Mouse (Mus musculus): ENCODE results near the gene Rsrc2.
"Not testable (repeated sequence)": the region's sequence is repeated elsewhere in the genome, so short reads cannot be mapped to it uniquely, and the experiment has no call there.

Rsrc2 gene

DNA sequence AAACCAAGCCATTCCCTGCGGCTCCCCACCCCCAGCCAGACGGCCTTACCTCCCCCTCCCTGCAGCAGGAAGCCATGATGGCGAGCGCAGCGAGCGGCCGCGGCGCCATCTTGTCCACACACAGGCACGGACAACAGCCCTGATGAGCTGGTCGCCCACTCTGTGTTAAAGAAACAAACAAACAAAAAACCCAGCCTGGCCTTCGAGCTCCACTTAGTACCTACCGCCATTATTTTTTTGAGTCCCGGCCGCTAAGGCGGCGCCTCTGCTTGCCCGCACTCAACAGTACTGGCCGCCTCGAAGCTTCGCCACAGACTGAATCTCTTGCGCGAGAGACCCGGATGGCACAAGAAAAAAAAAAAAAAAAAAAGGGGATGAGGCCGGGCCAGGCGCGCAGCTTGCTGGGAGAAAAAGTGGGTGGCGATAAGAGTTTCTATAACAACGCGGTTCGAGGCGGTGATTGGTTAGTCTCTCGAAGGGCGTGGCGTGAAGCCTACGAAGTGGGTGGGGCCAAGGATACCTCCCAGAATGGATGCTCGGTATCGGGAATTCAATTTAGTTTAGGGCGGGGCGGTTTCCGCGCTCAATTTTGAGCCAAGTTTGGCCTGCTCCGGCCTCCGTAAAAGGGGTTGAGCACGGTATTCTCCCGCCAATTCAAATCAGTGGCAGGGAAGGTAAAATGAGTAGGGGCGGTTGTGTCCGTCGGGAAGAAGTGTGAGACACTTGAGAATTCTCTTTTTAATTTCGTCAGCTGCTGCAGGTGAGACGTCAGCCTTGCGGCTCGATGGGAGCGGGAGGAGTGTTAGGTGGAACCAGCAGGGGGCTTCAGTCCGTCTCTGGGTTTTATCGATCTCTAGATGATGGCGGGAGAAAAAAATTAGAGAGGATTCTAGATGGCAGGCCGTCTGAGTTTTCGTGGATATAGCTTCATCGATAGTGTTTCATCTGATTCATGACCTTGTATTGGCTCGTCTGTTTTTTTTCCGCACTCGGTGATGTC, at the start of gene Rsrc2, which contains the start of gene Kntc1:
Rsrc2 (minus strand) TSS at position 350 of the 1,000 bp plus-strand sequence.
Kntc1 (plus strand) TSS at position 652 of the 1,000 bp plus-strand sequence.
- in situ Hi-C loops (cut with MboI; ENCODE audit: low pct_unique_long_range_greater_than_20kb in 1 of 2, low sequenced_read_pairs in 2 of 2, unreplicated experiment in 1 of 2) = no loop called here

DNA sequence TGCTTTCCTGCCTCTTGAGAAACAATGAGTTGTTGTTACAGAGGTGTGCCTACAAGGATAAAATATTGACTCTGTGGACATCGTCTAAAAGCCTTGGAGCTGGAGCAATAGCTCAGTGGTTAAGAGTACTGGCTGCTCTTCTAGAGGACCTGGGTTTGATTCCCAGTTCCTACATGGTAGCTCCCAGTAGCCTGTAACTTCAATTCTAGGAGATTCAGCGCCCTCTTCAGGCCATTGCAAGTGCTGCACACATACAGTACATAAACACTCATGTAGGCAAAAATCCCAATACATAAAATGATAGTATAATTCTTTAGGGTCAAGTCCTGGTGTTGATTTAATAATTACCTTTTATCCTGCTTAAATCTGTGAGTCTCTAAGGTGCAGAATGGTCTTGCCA, 43.9 kb upstream of the Rsrc2 start:
- in situ Hi-C loops (cut with MboI; ENCODE audit: low pct_unique_long_range_greater_than_20kb in 1 of 2, low sequenced_read_pairs in 2 of 2, unreplicated experiment in 1 of 2) = loop anchor here (25.0 kb wide), 1 partner anchor 594 kb away; no protein-coding TSS in a partner anchor

DNA sequence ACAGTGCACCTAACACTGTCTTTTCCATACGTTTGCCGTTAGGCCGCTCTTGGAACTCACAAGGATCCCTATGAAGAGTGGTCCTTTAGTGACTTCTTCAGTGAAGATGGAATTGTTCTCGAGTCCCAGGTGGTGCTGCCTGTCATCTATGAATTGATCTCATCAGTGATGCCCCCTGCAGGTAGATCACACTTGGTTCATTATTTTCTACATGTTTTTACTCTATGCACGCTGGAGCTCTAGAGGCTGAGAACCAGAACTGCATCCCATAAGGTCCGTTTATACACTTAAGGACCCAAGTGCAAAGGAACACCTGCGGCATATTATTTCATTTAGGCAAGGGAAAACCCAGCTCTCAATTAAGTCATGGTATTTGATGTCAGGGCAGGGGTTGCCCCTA, 39.8 kb upstream of the Rsrc2 start:
- in situ Hi-C loops (cut with MboI; ENCODE audit: low pct_unique_long_range_greater_than_20kb in 1 of 2, low sequenced_read_pairs in 2 of 2, unreplicated experiment in 1 of 2) = loop anchor here (25.0 kb wide), 1 partner anchor 598 kb away; no protein-coding TSS in a partner anchor

DNA sequence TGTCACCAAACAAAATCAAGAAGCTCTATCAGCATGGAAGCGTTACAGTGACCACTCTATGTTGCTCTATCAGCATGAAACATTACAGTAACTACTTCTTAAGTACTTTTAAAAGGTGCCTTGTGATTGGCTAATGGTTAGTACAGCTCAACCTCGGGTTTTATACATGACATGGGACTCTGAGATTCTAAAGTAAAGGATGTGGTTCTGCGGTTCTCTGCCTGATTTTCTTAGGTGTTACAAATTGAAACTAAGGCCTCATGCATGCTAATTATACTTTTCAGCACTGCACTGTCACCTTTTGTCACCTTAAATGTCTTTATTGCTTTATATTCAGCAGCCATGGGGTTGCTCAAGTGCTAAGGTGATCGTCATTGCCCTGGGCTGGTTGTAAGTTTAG, 32.6 kb upstream of the Rsrc2 start:
- in situ Hi-C loops (cut with MboI; ENCODE audit: low pct_unique_long_range_greater_than_20kb in 1 of 2, low sequenced_read_pairs in 2 of 2, unreplicated experiment in 1 of 2) = loop anchor here (25.0 kb wide), 1 partner anchor 605 kb away; no protein-coding TSS in a partner anchor

DNA sequence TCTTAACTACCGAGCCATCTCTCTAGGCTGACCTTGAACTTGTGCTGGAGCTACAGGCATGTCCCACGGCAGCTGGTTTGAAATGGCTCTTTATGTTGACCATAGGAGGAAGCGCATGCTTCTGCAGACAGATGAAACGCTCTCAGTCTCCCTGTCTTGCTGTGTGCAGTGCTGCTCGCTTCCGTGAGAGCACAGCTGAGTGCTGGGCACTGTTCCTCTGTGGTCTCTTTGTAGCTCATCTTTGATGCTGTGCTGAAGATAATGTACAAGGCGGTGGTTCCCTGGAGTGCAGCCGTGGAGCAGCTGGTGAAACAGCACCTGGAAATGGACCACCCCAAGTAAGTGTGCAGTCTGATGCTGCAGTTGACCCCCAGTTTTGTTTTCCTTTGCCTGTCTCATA, 31.5 kb upstream of the Rsrc2 start:
- in situ Hi-C loops (cut with MboI; ENCODE audit: low pct_unique_long_range_greater_than_20kb in 1 of 2, low sequenced_read_pairs in 2 of 2, unreplicated experiment in 1 of 2) = loop anchor here (25.0 kb wide), 1 partner anchor 607 kb away; no protein-coding TSS in a partner anchor

DNA sequence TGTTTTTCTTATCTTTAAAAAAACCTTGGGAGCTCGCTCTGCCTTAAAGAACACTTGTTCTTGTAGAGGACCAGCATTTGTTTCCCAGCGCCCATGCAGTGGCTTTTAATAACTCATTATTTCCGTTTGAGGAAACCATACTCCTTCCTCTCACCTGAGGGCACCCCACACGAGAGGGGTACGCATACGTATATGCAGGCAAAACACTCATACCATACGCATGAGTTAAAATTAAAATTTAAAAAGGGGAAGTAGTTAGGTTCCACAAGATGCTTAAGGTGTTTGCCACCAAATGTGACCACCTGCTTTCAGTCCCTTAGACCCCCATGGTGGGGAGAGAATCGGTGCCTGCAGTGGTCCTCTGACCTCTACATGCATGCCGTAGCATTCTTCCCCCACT, 24.2 kb upstream of the Rsrc2 start:
- in situ Hi-C loops (cut with MboI; ENCODE audit: low pct_unique_long_range_greater_than_20kb in 1 of 2, low sequenced_read_pairs in 2 of 2, unreplicated experiment in 1 of 2) = no loop called here

DNA sequence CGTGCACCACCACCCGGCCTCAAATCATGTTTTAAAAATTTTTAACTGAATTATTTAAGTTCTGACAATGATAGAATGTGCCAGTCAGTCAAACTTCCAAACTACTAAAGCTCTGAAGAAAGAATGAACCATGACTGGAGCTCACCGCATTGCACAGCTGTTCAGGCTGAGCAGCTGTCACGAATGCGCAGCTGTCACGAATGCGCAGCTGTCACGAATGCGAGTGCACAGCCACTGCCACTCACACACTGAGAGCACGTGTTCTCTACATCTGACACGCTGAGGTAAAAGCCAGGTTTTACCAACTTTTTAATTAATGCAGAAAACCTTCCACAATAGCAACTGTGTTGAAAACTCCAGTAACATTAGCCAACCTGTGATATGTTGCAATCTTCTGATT, 17.2 kb upstream of the Rsrc2 start:
- in situ Hi-C loops (cut with MboI; ENCODE audit: low pct_unique_long_range_greater_than_20kb in 1 of 2, low sequenced_read_pairs in 2 of 2, unreplicated experiment in 1 of 2) = not testable (repeated sequence)

DNA sequence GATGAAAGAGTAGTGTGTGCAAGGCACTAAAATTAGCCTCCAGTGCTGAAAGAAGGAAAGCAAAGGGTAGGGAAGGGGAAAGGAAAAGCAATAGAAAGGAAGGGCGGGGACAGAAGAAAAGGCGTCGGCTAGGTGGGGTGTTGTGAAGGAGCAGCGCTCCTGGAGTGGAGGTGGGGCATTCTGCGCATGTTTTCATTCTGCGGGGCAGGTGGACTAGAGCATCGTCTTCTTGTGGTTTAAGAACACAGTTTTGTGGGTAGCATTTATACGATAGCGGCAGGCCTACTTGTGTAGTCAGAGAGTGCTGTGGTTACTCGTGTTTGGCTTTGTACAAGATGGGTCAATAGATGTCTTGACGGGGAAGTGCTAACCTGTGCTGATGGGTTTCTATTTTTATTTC, 16.3 kb upstream of the Rsrc2 start:
- in situ Hi-C loops (cut with MboI; ENCODE audit: low pct_unique_long_range_greater_than_20kb in 1 of 2, low sequenced_read_pairs in 2 of 2, unreplicated experiment in 1 of 2) = no loop called here

DNA sequence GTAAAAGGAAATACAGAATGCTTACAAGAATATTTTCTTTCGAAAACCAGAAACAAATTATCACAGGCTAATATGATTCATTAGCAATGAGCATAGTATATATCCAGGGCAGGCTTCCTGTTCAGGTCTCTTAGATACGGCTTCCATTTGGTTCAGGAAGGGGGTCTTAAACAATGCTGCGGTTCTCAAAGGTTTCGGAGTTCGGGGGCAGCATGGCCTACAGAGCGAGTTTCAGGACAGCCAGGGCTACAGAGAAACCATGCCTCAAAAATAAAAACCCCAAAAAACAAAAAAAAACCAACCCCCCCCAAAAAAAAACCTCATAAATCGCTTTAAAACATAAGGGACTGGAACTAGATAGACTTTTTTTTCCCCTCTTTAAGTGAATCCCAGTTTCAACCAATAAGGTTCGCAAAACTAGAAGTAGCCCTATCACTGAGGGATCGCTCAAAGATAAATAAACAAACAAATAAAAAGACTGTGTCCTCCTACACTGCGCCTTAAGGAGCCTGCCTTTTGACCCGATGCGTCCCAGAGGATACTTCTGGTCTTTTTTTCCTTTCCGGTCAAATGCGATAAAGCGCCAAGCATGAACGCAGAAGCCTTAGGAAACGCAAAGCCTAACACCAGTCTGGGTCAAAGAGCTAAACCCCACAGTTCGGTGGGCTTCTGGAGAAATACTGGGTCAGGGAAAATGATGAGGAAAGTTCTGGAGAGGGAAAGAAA, 712 bp downstream of the Rsrc2 start:
- in situ Hi-C loops (cut with MboI; ENCODE audit: low pct_unique_long_range_greater_than_20kb in 1 of 2, low sequenced_read_pairs in 2 of 2, unreplicated experiment in 1 of 2) = no loop called here

DNA sequence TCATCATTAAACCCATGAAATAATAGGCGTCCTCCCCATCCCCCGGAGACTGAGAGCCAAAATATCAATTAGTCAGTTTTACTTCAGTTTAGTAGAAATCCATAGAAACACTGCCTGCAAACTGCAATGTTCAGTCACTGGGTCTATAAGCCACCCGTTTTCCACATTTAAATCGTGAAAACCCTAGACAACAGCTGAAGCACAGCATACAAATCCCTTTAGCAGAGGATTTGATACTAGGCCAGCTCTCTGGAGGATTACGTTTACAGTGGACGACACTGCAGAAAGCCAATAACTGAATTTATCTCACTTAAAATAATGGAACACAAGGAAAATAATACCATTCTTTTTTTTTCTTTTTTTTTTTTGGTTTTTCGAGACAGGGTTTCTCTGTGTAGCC, 1.6 kb downstream of the Rsrc2 start:
- in situ Hi-C loops (cut with MboI; ENCODE audit: low pct_unique_long_range_greater_than_20kb in 1 of 2, low sequenced_read_pairs in 2 of 2, unreplicated experiment in 1 of 2) = no loop called here

DNA sequence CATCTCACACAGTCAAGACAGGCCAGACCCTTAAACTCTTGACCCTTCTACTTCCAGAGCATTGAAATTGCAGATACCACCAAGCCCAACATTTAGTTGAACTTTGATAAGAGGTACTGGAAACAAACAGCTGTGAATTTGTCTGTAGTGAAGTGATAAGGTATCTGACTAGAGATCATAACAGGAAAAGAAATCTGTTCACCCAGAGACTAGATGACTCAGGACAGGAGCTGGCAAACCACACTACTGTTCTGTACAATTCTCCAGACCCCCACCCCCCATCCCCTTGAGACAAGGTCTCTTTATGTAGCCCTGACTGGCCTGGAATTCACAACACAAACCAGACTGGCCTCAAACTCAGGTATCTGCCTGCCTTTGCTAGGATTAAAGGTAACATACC, 3.0 kb downstream of the Rsrc2 start:
- in situ Hi-C loops (cut with MboI; ENCODE audit: low pct_unique_long_range_greater_than_20kb in 1 of 2, low sequenced_read_pairs in 2 of 2, unreplicated experiment in 1 of 2) = no loop called here

DNA sequence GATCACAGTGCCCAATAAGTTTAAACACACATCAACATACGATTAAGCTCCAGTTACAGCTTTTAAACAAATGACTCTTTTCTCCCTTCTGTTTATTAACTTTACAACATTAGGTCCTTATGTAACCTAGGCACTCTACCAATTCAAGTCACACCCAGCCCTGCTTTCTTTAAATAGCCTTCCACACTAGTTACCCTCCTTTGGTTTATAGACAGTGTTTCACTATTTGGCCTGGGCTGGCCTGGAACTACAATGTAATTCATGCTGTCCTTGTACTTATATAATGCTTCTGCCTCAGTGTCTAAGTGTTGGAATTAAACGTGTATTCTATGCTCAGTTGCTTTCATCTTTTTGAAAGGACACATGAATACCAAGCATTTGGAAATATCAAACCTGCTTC, 4.9 kb downstream of the Rsrc2 start:
- in situ Hi-C loops (cut with MboI; ENCODE audit: low pct_unique_long_range_greater_than_20kb in 1 of 2, low sequenced_read_pairs in 2 of 2, unreplicated experiment in 1 of 2) = no loop called here

DNA sequence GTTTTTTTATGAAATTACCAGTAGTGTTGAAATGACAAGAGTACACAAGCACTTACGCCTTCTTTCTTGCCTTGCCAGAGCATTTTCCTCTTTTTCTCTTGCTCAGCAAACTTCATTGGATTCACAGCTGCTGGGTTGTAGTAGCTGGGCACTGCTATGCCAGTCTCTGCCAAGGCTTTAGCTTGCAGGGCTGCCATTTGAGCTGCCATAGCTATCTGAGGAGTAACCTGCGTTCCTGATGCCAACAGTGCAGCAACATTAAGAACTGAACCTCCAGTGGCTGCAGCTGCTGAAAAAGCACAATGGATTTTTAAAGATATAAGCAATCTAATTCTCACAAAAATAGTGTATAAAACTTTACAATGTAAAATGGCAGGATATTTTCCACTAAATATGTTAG, 18.2 kb downstream of the Rsrc2 start:
- in situ Hi-C loops (cut with MboI; ENCODE audit: low pct_unique_long_range_greater_than_20kb in 1 of 2, low sequenced_read_pairs in 2 of 2, unreplicated experiment in 1 of 2) = no loop called here

DNA sequence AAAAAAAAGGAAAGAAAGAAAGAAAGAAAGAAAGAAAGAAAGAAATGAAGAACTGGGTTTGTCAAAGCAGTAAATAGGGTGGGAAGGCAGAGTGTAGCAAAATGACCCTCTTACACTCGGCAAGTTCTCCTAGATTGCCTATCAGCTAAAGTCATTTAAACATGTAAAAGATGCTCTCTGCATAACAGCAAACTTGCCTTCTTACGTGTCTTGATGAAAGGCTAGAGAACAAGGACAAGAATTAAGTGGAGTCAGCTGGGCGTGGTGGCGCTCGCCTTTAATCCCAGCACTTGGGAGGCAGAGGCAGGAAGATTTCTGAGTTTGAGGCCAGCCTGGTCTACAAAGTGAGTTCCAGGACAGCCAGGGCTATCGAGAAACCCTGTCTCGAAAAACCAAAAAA, 25.4 kb downstream of the Rsrc2 start:
- in situ Hi-C loops (cut with MboI; ENCODE audit: low pct_unique_long_range_greater_than_20kb in 1 of 2, low sequenced_read_pairs in 2 of 2, unreplicated experiment in 1 of 2) = not testable (repeated sequence)

DNA sequence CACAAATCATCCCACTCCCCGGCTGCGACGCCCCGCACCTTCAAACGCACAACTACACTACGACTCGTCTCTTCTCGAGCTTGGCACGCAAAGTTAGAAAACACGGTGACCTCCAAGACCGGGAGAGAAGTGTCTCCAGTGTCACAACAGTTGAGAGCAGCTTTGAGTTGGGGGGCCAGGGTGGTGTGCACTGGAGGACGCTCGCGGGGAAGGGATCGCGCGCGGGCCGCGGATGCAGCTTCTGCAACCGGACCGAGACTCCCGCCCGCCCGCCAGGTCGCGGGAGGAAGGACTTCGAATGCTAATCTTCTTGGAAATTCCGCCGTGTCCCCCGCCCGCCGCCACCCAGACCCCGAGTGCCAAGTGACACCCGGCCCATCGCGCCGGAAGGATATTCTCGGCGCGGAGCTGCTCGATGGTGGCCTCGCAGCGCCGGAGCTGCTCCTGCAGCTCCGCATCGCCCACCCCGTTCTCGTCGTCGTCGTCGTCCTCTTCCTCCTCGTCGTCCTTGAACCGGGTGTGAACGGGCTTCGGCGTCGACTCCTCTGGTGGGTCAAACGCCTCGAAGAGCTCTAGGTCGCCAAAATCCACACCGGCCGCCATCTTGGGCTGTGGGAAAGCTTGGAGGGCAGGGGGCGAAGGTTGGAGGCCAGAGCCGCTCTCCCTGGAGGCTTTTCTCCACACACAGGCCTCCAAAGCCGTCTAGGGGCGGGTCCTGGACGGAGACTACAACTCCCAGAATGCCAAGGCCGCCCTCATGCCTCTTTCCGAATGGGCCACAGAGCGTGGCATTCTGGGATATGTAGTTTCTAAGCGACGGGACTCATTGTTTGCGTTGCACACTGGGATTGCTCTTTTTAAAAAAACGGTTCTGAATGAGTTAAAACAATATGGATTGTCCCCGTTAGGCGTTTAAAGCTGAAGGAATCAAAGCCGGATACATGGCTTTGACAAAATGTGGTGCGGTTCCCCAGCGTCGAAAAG, 28.6 kb downstream of the Rsrc2 start, which contains the start of gene Zcchc8:
Zcchc8 (minus strand) TSS at position 773 of the 984 bp plus-strand sequence.
- in situ Hi-C loops (cut with MboI; ENCODE audit: low pct_unique_long_range_greater_than_20kb in 1 of 2, low sequenced_read_pairs in 2 of 2, unreplicated experiment in 1 of 2) = no loop called here

DNA sequence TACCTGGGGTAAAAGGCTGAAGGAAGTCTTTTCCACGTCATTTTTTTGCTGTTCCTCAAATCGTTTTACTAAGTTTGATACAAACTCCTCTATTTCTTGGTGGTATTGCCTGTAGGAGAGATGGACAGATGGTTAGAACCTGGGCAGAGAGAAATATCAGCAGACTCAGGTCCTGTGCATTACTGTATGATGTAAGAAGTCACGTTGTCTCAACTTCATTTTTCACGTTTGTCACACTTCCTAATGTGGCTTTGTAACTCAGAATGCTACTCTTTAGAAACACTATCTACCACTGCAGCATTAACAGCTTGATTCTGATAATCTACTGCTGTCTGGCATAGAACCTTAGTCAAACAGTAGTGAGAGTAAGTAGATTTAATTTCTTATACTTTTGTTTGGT, 34.6 kb downstream of the Rsrc2 start:
- in situ Hi-C loops (cut with MboI; ENCODE audit: low pct_unique_long_range_greater_than_20kb in 1 of 2, low sequenced_read_pairs in 2 of 2, unreplicated experiment in 1 of 2) = no loop called here

DNA sequence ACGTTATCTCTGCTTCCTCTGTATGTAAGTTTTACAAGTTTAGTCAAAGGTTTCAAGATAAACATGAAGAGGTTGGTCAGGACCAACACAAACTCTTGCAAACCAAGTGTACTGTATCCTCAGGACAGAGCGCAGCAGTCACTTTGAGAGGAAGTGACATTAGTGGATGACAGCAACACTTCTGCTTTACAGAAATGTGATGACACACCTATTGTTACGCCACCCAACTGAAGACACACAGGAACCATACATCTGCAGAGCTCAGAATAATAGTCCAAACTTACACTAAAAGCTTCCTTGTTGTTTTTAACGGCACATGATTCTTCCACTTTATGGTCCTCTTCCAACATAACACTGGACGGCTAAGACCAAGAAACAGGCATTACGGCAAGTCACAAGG, 35.4 kb downstream of the Rsrc2 start:
- in situ Hi-C loops (cut with MboI; ENCODE audit: low pct_unique_long_range_greater_than_20kb in 1 of 2, low sequenced_read_pairs in 2 of 2, unreplicated experiment in 1 of 2) = no loop called here

DNA sequence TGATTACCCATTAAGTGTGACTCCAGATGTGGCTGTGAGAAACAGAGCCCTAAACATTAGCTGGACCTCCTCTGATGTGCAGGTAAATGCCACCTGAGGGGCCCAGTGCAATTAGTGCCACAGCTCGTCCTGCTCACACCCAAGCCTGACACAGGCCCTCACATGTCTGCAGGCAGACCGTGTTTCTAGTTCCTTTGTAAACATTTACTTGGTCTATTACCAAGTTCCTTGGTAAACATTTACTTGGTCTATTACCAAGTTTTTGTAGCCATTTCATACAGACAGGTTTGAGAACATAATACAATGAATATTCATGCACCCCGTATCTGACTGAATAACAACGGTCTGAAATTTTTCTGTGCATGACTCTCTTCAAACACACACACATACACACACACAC, 39.6 kb downstream of the Rsrc2 start:
- in situ Hi-C loops (cut with MboI; ENCODE audit: low pct_unique_long_range_greater_than_20kb in 1 of 2, low sequenced_read_pairs in 2 of 2, unreplicated experiment in 1 of 2) = no loop called here
